Mouse (Mus musculus) brain, embryonic 14.5 days (tissue): Measurements from ENCODE around the gene Cacng5.

Source experiments
- CTCF ChIP-seq: fragments of 200-500 bp; IDR thresholded peaks from 2 replicates; pipeline ENCODE4 v1.5.1; 2012; ENCODE audit warnings: inconsistent platforms, mild to moderate bottlenecking, moderate library complexity, borderline replicate concordance; ENCODE audit not compliant: insufficient read depth, insufficient read length; ENCODE audit errors: extremely low read depth
- POLR2A ChIP-seq: fragments of 200-500 bp; IDR thresholded peaks from 2 replicates; pipeline ENCODE4 v1.6.1; 2012; ENCODE audit warnings: mild to moderate bottlenecking, inconsistent platforms, borderline replicate concordance; ENCODE audit not compliant: poor library complexity, insufficient read depth, insufficient read length, severe bottlenecking; ENCODE audit errors: extremely low read depth

DNA sequence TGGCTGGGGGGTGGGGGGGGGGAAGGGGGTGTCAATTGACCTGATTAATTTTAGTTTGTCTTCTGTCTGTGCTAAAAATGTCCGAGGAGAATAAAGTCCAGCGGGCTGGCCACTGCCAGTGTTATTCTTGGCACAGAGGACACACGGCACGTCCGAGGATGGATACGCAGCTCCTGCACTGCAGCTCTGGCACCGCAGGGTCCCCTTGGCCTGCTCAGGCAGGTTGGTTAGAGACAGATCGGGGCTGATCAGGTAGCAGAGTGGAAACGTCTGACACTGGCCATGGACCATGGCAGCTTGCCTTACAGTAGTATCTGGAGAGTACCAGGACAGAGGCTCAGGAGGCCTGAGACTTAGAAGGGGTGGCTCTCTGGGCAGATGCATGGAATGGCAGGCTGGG is 35.4 kb upstream of the Cacng5 start:
- no peak for TF ChIP-seq CTCF
- no peak for TF ChIP-seq POLR2A
